Mouse (Mus musculus): ENCODE results near the gene Tmcc3.

DNA sequence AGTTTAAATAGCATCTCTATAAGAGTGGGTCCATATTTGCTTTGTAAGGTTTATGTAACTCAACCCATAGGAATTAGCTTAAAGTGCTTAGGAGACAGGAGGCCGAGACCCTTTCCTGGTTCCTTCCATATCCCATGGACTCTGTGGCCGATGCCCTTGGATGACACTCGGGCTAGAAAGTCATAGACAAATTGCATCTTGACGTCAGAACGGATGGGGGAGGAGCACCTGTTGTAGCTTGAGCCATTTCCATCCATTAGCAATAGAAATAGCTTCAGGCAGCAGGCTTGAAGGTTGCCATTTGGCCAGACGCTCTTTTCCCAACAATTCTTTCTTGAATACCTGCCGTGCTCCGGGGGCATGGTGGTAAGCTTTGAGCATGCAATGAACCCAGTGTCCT lies 150.1 kb downstream of the Tmcc3 start:
- no peak for TF ChIP-seq CTCF (conservative IDR thresholded peaks at IDR 0.05 in 1 of 2, IDR thresholded peaks at IDR 0.05 in 1 of 2; ENCODE audit: low read depth in 2 of 2, low read length in 2 of 2)
- no peak for TF ChIP-seq ELF1 (IDR thresholded peaks at IDR 0.05; ENCODE audit: low read depth, low read length)
- no peak for TF ChIP-seq ZKSCAN1 (IDR thresholded peaks at IDR 0.05; ENCODE audit: borderline replicate concordance, low read depth, low read length)
